Mouse (Mus musculus) mouse trophoblast stem cell (cell line): ENCODE data around the gene Rlbp1.

ENCODE experiments used
- in situ Hi-C, 2 experiments: fragments of 300-500 bp; cut with MseI, MboI; formaldehyde crosslinking; loops; 2 replicates in 1 of 2; 3 replicates in 1 of 2; pipeline ENCODE4 v1.15.1; 2025

Gene Rlbp1

GRCm38 (mm10) chr7:79386422-79387133 lies at the start of gene Rlbp1:
Gene Rlbp1 (minus strand): TSS chr7:79387048.
- in situ Hi-C loops, result no loop called here

DNA sequence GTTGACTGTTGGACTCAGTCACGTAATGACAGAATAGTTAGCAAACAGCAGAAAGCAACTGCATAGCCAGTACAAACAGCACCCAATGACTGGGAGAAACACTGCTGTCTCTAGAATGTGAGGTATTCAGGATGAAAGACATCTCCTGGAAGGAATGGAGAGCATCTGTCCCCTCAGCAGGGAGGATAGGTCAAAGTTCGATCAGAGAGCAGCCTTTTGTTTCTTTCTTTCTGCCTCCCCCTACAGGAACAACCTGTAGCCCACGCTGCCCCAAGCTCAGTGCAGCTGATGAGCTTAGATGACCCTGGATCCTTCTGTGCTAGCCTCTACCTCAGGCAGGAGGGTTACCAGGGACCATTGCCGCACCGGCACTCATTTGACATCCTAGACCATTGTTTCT lies 41.4 kb upstream of the Rlbp1 start:
- in situ Hi-C loops, result no loop called here

DNA sequence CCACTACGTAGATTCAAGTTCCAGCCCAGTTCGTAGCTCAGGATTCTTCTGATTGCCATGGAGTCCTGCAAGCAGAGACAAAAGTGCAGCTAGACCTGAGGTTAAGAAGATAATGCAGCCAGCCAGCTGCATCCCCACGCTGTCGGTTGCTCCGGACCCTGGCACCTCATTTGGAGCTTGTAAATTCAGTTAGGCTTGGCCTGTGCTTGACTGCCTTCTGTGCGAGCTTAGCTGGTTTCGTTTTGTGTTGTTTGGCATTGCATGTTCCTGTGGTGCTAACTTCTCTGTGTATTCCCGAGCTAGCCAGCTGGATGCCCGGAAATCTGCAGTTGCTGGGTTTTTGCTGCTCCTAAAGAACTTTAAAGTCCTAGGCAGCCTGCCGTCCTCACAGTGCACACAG lies 39.0 kb upstream of the Rlbp1 start:
- in situ Hi-C loops, result no loop called here

DNA sequence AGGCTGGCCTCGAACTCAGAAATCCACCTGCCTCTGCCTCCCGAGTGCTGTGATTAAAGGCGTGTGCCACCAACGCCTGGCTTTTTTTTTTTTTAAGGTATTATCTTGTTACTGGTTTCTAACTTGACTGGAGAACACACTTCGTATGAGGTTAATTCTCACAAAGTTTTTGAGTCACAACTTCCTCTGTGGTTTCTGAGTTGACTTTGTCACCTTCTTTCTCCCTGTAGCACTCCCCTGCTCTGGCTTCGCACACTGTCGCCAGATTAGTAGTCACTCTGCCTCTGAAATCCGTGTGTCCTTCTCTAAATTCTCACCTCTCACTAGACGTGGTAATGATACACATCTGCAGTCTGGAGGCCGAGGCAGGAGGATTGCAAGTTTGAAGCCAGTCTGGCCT lies 36.0 kb upstream of the Rlbp1 start:
- in situ Hi-C loops, result no loop called here

- in situ Hi-C loops, result no loop called here
Observed at GRCm38 (mm10) chr7:79419950-79420349, 33.1 kb upstream of the Rlbp1 start.

DNA sequence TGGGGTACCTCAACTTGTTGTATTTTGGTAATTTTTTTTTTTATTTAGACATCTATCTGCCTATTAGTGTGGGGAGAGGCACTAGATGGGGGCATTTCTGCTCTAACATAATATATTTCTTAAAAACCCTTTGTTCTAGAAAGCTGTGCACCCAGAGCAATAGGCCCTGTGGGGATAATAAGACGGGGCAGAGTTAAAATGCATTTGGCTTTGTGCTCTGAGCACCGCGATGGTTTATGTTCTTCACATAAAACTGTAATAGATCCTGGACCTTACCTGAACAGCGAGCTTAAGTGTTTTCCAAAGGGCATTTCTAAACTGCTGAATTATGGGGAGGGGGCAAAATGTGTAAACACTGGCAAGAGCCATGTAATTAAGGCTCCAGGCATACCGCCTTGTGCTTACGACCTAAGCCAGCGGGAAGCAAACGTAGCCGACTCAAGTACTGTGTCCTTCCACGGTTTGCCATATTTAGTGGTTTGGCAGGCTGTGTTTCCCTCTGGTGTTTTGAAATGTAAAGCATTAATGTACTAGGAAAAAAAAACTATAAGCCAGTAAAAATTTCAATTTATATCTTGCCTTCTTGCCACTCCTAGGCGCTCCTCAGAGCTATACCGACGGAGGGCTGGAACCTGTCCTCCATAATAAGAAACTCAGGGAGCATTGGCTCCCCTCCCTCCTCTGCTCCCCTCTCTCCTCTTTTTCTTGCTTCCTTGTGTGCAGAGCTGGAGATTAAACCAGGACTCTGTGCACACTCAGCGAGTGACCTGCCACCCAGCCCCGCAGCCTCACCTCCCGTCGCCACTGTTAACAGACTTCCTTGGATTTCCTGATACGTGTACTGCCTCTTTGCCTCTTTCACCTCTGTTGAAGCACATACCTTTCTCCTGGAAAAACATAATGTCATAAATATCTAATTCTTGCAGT lies 27.9 kb upstream of the Rlbp1 start:
- in situ Hi-C loops, result no loop called here

DNA sequence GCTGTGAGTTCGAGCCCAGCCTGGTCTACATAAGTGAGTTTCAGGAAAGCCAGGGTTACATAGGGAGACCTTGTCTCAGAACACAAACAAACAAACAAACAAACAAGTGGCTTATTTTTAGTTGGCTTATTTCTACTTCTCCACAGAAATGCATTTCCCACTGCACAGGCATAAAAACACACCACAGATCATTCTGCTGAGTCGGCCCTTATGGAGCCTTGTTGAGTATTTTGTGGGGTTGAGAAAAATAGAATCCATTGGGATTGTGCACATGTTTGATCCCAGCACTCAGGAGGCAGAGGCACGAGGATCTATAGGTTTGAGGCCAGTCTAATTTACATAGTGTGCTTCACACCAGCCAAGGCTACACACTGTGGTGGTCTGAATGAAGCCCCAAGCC lies 13.4 kb upstream of the Rlbp1 start:
- in situ Hi-C loops, result no loop called here

DNA sequence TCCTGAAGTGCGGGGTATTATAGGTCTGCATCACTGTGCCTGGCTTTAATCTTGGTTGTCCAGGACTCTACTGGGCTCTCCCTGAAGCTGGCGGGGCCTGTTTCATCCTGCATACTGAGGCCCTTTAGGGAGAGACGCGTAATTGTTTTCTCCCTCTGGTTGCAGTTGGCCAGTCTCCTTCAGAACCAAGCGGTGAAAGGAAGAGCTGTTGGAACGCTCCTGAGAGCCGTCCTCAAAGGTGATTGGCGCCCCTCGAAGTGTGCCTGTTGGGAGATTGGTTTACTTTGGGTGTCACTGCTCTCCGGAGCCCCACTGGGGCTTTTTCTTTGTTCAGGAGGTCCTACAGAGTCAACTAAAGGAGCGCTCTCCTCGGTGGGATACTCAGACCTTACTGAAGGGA lies 12.1 kb upstream of the Rlbp1 start:
- in situ Hi-C loops, result no loop called here

DNA sequence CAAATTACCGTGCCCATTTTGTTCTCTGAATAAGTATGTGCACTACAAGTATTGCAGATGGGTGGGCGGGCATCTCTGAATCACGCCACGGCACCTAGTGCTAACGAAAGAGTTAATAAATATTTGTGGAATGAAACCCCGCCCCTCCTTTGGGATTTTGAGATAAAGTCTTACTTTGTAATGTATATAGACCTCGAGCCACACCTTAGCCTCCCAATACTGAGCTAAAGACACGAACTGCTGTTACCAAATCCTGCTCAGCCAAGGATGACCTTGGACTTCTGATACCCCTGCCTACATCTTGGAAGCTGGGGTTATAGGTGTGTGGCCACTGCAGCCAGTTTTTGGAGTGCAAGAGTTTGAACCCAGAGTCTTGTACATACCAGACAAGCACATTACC lies 11.6 kb upstream of the Rlbp1 start:
- in situ Hi-C loops, result no loop called here

- in situ Hi-C loops, result no loop called here
Observed at GRCm38 (mm10) chr7:79397446-79397963, 10.7 kb upstream of the Rlbp1 start.

DNA sequence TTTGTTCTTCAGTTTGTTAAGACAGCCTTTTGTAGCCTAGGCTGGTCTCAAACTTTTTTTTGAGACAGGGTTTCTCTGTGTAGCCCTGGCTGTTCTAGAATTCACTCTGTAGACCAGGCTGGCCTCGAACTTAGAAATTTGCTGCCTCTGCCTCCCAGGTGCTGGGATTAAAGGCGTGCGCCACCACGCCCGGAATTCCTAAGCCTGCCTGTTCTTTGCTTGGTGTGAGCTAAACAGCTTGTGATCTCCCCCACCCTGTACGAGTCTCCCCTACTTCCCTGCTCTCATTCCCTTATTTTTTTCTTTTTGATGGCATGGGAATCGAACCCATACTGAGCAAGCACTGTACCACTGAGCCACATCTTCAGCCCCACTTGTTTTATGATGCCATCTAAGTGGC lies 8.3 kb upstream of the Rlbp1 start:
- in situ Hi-C loops, result no loop called here

DNA sequence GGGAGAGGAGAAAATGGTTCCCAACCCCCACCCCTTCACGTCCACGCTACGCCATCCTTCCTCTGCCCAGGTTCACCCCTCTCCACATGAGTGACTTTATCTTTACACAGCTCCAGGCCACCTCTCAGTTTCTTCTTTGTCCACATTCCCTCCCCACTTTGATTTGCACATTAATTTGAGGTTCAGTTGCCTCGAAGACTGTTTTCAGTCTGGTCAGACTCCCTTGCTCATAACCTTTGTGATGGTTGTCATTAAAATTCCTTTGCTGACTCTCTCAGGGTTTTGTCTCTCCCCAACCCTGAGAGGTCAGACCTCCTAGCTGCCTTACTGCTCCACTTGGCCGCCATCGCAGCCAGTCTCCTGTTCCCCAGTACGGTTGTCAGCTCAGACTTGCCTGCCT lies 7.8 kb upstream of the Rlbp1 start:
- in situ Hi-C loops, result no loop called here

GRCm38 (mm10) chr7:79393924-79394323 lies 7.1 kb upstream of the Rlbp1 start:
- in situ Hi-C loops, result no loop called here

GRCm38 (mm10) chr7:79392860-79393513 lies 6.1 kb upstream of the Rlbp1 start:
- in situ Hi-C loops, result no loop called here

DNA sequence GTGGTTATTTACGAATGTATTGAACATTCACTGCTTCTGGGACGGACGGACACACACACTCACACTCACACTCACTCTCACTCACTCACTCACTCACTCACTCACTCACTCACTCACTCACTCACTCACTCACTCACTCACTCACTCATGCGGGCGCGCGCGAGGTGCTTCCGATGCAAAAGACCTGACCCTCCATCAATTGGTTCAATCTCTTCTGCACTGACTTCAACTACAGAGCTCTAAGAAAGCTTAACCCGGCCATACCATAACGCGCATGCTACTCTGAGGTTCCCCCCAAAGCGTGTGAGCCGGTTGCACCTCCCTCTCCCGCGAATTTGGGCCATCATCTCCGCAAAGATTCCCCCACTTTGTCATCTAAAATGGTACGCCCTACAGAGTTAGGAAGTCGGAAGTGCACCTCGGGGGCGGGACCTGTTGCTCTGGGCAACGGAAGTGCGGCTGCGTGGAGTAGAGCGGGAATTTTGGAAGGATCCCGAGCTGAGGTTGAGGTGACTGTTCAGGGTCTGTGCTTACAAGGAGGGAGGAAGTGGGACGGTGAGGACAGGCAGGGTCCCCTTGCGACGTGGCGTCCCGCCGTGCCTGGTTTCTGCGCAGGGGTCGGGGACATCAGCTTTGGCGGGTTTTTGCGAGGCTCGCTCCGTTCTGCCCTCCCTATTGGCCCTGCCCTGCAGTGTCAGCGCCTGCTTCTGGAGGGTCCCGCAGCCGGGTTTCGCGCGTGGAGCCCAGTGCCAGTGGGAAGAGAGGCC lies 5.2 kb upstream of the Rlbp1 start, which contains the start of gene Fanci:
TSS of gene Fanci (plus strand) at position 47 of the 767 bp plus-strand sequence.
- in situ Hi-C loops, result no loop called here

- in situ Hi-C loops, result no loop called here
Observed at GRCm38 (mm10) chr7:79391471-79391870, 4.6 kb upstream of the Rlbp1 start.

DNA sequence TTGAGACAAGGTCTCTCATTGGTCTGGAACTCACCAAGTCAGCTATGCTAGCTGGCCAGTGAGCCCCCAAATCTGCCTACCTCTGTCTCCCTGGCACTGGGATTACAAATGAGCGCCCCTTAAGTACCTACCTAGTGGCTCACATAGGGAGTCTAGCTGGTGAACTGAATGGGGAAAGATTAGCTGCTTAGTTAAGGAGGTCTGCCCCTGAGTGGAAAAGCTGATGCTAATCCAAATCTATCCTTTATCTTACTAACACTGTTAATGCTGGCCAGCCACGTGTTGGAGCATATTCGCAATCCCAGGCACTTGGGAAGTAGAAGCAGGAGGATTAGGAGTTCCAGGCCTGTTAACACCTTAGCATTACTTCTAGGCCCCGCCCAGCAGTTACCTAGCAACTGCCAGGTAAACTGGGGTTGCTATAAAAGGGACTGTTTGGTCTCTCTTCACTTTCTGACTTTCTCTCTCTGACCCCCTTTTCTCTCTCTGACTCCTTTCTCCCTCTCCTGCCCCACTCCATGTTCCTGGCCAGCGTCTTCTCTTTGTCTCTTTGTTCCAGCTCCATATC lies 3.4 kb upstream of the Rlbp1 start:
- in situ Hi-C loops, result no loop called here

- in situ Hi-C loops, result no loop called here
Observed at GRCm38 (mm10) chr7:79388671-79389206, 1.9 kb upstream of the Rlbp1 start.

GRCm38 (mm10) chr7:79387991-79388390 lies 1.1 kb upstream of the Rlbp1 start:
- in situ Hi-C loops, result no loop called here

DNA sequence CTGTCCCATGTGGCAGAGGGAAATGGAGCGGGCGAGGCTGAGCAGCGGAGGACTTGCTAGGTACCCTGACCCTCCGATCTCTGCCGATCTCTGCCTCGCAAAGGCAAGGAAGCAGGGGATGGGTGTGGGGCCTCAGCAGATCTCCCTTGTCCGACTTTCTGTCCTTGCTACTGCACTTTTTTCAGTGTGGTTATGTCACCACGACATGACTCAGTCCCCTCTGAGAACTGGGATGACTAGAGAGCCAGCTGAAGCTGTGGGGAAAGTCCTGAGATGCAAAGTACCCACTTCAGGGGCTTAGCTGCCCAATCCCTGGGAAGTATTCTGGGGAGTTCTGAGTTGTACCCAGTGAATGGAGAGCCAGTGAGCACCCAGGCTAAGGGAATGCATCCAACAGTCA lies 292 bp upstream of the Rlbp1 start:
- in situ Hi-C loops, result no loop called here
